Mouse (Mus musculus): ENCODE measurements around the gene Tnnt1. TPM values are rescaled to one million over a fixed set of nuclear protein-coding genes. Genes with fewer than 3 reads are reported as not detected.

The Tnnt1 gene
- polyA plus RNA-seq, 1 experiment from 2014 or later, result 11.1 TPM

Other genes with a start within 250 kb of the Tnnt1 start
- gene Ncr1, start 178.7 kb downstream of the Tnnt1 start, polyA plus RNA-seq (2016; fragmentation: Nextera tagmentation; extraction: Ambion mirVana), result not detected in 2 replicates
- 0.11 and 0.13 TPM in 2 replicates for gene Gp6, start 118.6 kb downstream of the Tnnt1 start, polyA plus RNA-seq (2016; fragmentation: Nextera tagmentation; extraction: Ambion mirVana)
- 28.6 and 30.9 TPM in 2 replicates for gene Rdh13, start 70.7 kb downstream of the Tnnt1 start, polyA plus RNA-seq (2016; fragmentation: Nextera tagmentation; extraction: Ambion mirVana)
- gene Eps8l1, start 55.7 kb downstream of the Tnnt1 start, polyA plus RNA-seq (2016; fragmentation: Nextera tagmentation; extraction: Ambion mirVana), result 4.6 and 5.6 TPM in 2 replicates
- gene Ppp1r12c, start 14.7 kb downstream of the Tnnt1 start, polyA plus RNA-seq (2016; fragmentation: Nextera tagmentation; extraction: Ambion mirVana), result 61.2 and 67.3 TPM in 2 replicates
- 1.9 and 3.3 TPM in 2 replicates for gene Tnni3, start 7.8 kb upstream of the Tnnt1 start, polyA plus RNA-seq (2016; fragmentation: Nextera tagmentation; extraction: Ambion mirVana)
- gene Dnaaf3, start 16.1 kb upstream of the Tnnt1 start, polyA plus RNA-seq (2016; fragmentation: Nextera tagmentation; extraction: Ambion mirVana), result 1.9 and 2.1 TPM in 2 replicates
- gene Syt5, start 31.2 kb upstream of the Tnnt1 start, polyA plus RNA-seq (2016; fragmentation: Nextera tagmentation; extraction: Ambion mirVana), result 30.9 and 33.8 TPM in 2 replicates
- 0.10 and 0.14 TPM in 2 replicates for gene Ptprh, start 87.7 kb upstream of the Tnnt1 start, polyA plus RNA-seq (2016; fragmentation: Nextera tagmentation; extraction: Ambion mirVana)
- gene Tmem86b, start 115.0 kb upstream of the Tnnt1 start, polyA plus RNA-seq (2016; fragmentation: Nextera tagmentation; extraction: Ambion mirVana), result 2.8 TPM in 2 replicates
- 13.8 and 13.9 TPM in 2 replicates for gene Ppp6r1, start 142.6 kb upstream of the Tnnt1 start, polyA plus RNA-seq (2016; fragmentation: Nextera tagmentation; extraction: Ambion mirVana)
- 111 and 113 TPM in 2 replicates for gene Hspbp1, start 168.7 kb upstream of the Tnnt1 start, polyA plus RNA-seq (2016; fragmentation: Nextera tagmentation; extraction: Ambion mirVana)
- 5.4 and 5.7 TPM in 2 replicates for gene Brsk1, start 174.2 kb upstream of the Tnnt1 start, polyA plus RNA-seq (2016; fragmentation: Nextera tagmentation; extraction: Ambion mirVana)
- 0.18 and 0.20 TPM in 2 replicates for gene Tmem150b, start 208.9 kb upstream of the Tnnt1 start, polyA plus RNA-seq (2016; fragmentation: Nextera tagmentation; extraction: Ambion mirVana)
- 89.3 and 91.6 TPM in 2 replicates for gene Kmt5c, start 223.7 kb upstream of the Tnnt1 start, polyA plus RNA-seq (2016; fragmentation: Nextera tagmentation; extraction: Ambion mirVana)
- 33.7 and 45.8 TPM in 2 replicates for gene Cox6b2, start 236.7 kb upstream of the Tnnt1 start, polyA plus RNA-seq (2016; fragmentation: Nextera tagmentation; extraction: Ambion mirVana)